Mouse (Mus musculus): ENCODE results near the gene Elp6. TPM values are rescaled to one million over a fixed set of nuclear protein-coding genes. Genes with fewer than 3 reads are reported as not detected.
"Not testable (repeated sequence)": the region's sequence is repeated elsewhere in the genome, so short reads cannot be mapped to it uniquely, and the experiment has no call there.

Gene Elp6
- polyA plus RNA-seq, 1 experiment: 5.1 TPM

DNA sequence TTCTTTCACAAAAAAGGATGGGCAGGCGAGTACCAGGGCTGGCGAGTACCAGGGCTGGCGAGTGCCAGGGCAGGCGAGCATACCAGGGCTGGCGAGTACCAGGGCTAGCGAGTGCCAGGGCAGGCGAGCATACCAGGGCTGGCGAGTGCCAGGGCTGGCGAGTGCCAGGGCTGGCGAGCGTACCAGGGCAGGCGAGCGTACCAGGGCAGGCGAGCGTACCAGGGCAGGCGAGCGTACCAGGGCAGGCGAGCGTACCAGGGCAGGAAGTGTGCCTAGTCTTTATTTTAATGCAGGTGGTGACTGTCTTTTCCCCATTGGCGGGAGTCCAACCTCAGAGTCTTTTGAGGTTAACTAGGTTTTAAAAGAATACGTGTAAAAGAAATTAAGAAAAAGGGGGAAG, 24.7 kb downstream of the Elp6 start:
- H3K27ac ChIP-seq (ENCODE audit: control insufficient read depth, insufficient read depth, low read depth, low read length): peak overlapping the region; percentile 27; the same call in 1 of the 2 replicates
- TF ChIP-seq CTCF (IDR thresholded peaks at IDR 0.05; ENCODE audit: control insufficient read depth, insufficient read depth, insufficient replicate concordance, low read depth, low read length) (no peak), POLR2A (IDR thresholded peaks at IDR 0.05; ENCODE audit: control insufficient read depth, low read depth, low read length) (no peak)

DNA sequence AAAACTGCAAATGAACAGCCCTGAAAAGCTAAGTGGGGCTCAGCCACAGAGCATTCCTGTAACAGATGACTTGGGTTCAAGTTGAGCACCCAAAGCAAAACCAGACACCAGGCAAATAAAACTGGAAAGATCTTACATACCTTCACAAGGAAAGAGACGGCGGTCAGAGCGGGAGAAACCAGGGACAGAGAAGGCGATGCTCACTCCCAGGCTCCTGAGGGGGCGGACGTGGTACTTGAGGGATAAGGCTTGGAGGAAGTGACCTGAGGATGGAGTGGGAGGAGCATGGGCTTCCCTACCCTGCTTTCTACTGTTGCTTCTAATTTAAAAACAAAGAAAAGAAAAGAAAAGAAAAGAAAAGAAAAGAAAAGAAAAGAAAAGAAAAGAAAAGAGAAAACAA, 25.4 kb downstream of the Elp6 start:
- no peaks in the 10 kb centered on the region for H3K27me3 ChIP-seq (ENCODE audit: control insufficient read depth, insufficient read depth, low read length)
- peaks cover 4% of the 10 kb centered on the region for H3K4me1 ChIP-seq (ENCODE audit: control insufficient read depth, insufficient read depth, low read length)
- TF ChIP-seq CTCF (IDR thresholded peaks at IDR 0.05; ENCODE audit: control insufficient read depth, insufficient read depth, insufficient replicate concordance, low read depth, low read length): no peak
- no peak for TF ChIP-seq POLR2A (IDR thresholded peaks at IDR 0.05; ENCODE audit: control insufficient read depth, low read depth, low read length)
- H3K36me3 ChIP-seq (ENCODE audit: control insufficient read depth, insufficient read depth, low read length): no peaks in the 10 kb centered on the region
- no peak overlapping the region for H3K27ac ChIP-seq (ENCODE audit: control insufficient read depth, insufficient read depth, low read depth, low read length)
- no peak overlapping the region for H3K4me3 ChIP-seq (ENCODE audit: control insufficient read depth, low read depth, low read length)

More for the DNA sequence above, 24.7 kb downstream of the Elp6 start:
- H3K27me3 ChIP-seq (ENCODE audit: control insufficient read depth, insufficient read depth, low read length): no peaks in the 10 kb centered on the region
- peaks cover 4% of the 10 kb centered on the region for H3K4me1 ChIP-seq (ENCODE audit: control insufficient read depth, insufficient read depth, low read length)
- no peaks in the 10 kb centered on the region for H3K36me3 ChIP-seq (ENCODE audit: control insufficient read depth, insufficient read depth, low read length)
- H3K4me3 ChIP-seq (ENCODE audit: control insufficient read depth, low read depth, low read length): no peak overlapping the region

DNA sequence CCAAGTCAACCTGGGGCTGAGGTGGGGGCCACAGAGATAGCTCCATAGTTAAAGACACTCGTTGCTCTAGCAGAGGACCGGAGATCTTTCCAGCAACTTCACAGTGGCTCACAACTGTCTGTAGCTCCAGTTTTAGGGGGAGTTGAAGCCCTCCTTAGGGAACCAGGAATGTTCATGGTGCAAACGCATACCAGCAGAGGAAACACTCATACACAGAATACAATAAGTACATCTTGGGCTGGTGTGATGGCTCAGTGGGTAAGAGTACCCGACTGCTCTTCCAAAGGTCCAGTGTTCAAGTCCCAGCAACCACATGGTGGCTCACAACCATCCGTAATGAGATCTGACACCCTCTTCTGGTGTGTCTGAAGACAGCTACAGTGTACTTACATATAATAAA, 25.9 kb downstream of the Elp6 start:
- not testable (repeated sequence) for H3K4me1 ChIP-seq (ENCODE audit: control insufficient read depth, insufficient read depth, low read length); H3K27ac ChIP-seq (ENCODE audit: control insufficient read depth, insufficient read depth, low read depth, low read length)

GRCm38 (mm10) chr9:110333135-110333895, 28.3 kb downstream of the Elp6 start, which contains the start of gene Scap:
Gene Scap (plus strand): TSS chr9:110333288.
- peaks cover 4% of the 10 kb centered on the region for H3K4me1 ChIP-seq (ENCODE audit: control insufficient read depth, insufficient read depth, low read length)
- peak within 1 kb of the TSS; percentile 96 for H3K4me3 ChIP-seq (ENCODE audit: control insufficient read depth, low read depth, low read length)
- H3K27me3 ChIP-seq (ENCODE audit: control insufficient read depth, insufficient read depth, low read length): no peaks in the 10 kb centered on the region
- peak; percentile 99 for TF ChIP-seq CTCF (IDR thresholded peaks at IDR 0.05; ENCODE audit: control insufficient read depth, insufficient read depth, insufficient replicate concordance, low read depth, low read length)
- TF ChIP-seq POLR2A (IDR thresholded peaks at IDR 0.05; ENCODE audit: control insufficient read depth, low read depth, low read length): peak; percentile 48; the same call in 1 of the 2 replicates
- no peaks in the 10 kb centered on the region for H3K36me3 ChIP-seq (ENCODE audit: control insufficient read depth, insufficient read depth, low read length)
- peak within 1 kb of the TSS; percentile 87 for H3K27ac ChIP-seq (ENCODE audit: control insufficient read depth, insufficient read depth, low read depth, low read length)

More for the DNA sequence above, 25.9 kb downstream of the Elp6 start:
- H3K4me3 ChIP-seq (ENCODE audit: control insufficient read depth, low read depth, low read length); H3K27me3 ChIP-seq (ENCODE audit: control insufficient read depth, insufficient read depth, low read length); H3K36me3 ChIP-seq (ENCODE audit: control insufficient read depth, insufficient read depth, low read length): not testable (repeated sequence)

- Histone ChIP-seq H3K27ac (ENCODE audit: control insufficient read depth, insufficient read depth, low read depth, low read length) (no peak overlapping the region), H3K4me1 (ENCODE audit: control insufficient read depth, insufficient read depth, low read length) (peaks cover 4% of the 10 kb centered on the region), H3K4me3 (ENCODE audit: control insufficient read depth, low read depth, low read length) (peak overlapping the region; percentile 96), H3K27me3 (ENCODE audit: control insufficient read depth, insufficient read depth, low read length) (no peaks in the 10 kb centered on the region), H3K36me3 (ENCODE audit: control insufficient read depth, insufficient read depth, low read length) (no peaks in the 10 kb centered on the region)
- TF ChIP-seq CTCF (IDR thresholded peaks at IDR 0.05; ENCODE audit: control insufficient read depth, insufficient read depth, insufficient replicate concordance, low read depth, low read length): no peak
- TF ChIP-seq POLR2A (IDR thresholded peaks at IDR 0.05; ENCODE audit: control insufficient read depth, low read depth, low read length): no peak
Measured at GRCm38 (mm10) chr9:110333896-110334259, 28.9 kb downstream of the Elp6 start.

DNA sequence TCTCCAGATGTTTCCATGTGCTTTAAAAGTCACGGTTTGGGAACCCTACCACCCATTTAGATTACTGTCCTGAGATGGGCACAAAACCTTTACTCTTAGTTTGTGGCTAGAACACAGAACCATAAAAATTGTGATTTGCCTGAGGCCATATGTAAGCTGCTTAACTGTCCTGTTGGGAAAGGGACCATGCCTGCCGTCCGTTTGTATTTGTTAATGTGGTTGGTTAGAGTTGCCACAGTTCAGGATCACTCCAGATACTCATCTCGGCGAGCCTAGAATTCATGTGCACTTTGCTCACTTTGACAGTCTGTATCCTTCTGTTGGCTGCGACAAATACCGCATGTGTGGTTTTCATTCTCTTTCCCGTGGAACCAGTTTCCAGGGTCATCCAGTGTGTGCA, 29.9 kb downstream of the Elp6 start:
- H3K27me3 ChIP-seq (ENCODE audit: control insufficient read depth, insufficient read depth, low read length): no peaks in the 10 kb centered on the region
- no peak overlapping the region for H3K4me3 ChIP-seq (ENCODE audit: control insufficient read depth, low read depth, low read length)
- H3K4me1 ChIP-seq (ENCODE audit: control insufficient read depth, insufficient read depth, low read length): peaks cover 4% of the 10 kb centered on the region
- H3K36me3 ChIP-seq (ENCODE audit: control insufficient read depth, insufficient read depth, low read length): no peaks in the 10 kb centered on the region
- TF ChIP-seq POLR2A (IDR thresholded peaks at IDR 0.05; ENCODE audit: control insufficient read depth, low read depth, low read length) (no peak), CTCF (IDR thresholded peaks at IDR 0.05; ENCODE audit: control insufficient read depth, insufficient read depth, insufficient replicate concordance, low read depth, low read length) (no peak)
- H3K27ac ChIP-seq (ENCODE audit: control insufficient read depth, insufficient read depth, low read depth, low read length): no peak overlapping the region

GRCm38 (mm10) chr9:110340037-110340750, 35.2 kb downstream of the Elp6 start:
- no peak overlapping the region for H3K27ac ChIP-seq (ENCODE audit: control insufficient read depth, insufficient read depth, low read depth, low read length)
- no peaks in the 10 kb centered on the region for H3K36me3 ChIP-seq (ENCODE audit: control insufficient read depth, insufficient read depth, low read length)
- no peak for TF ChIP-seq CTCF (IDR thresholded peaks at IDR 0.05; ENCODE audit: control insufficient read depth, insufficient read depth, insufficient replicate concordance, low read depth, low read length)
- TF ChIP-seq POLR2A (IDR thresholded peaks at IDR 0.05; ENCODE audit: control insufficient read depth, low read depth, low read length): no peak
- H3K4me3 ChIP-seq (ENCODE audit: control insufficient read depth, low read depth, low read length): no peak overlapping the region
- H3K27me3 ChIP-seq (ENCODE audit: control insufficient read depth, insufficient read depth, low read length): no peaks in the 10 kb centered on the region
- H3K4me1 ChIP-seq (ENCODE audit: control insufficient read depth, insufficient read depth, low read length): no peaks in the 10 kb centered on the region
